Mouse (Mus musculus): ENCODE measurements around the gene Ugt1a5.

Gene Ugt1a5

GRCm38 (mm10) chr1:88261706-88262105 lies 95.9 kb downstream of the Ugt1a5 start:
- ATAC-seq (ENCODE audit: low TSS enrichment), result no peak

DNA sequence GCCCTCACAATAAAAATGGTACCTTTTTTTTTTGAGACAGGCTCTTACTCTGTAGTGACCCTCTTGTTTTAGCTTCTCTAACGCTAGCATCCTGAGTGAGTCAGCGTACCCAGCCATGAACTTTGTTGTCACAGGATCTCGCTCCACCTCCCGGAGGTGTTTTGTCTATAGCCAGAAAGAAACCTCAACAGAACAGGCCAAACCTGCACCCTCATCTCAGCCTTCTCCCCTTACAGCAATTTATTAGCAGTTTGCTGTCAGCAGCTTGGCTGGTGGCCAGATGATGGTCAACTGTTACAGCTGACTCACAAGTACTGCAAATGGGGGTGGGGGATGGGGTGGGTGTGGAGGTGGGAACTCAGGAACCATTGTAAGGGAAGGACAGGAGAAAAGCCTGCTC lies 96.4 kb downstream of the Ugt1a5 start:
- no peak for ATAC-seq (ENCODE audit: low TSS enrichment)

DNA sequence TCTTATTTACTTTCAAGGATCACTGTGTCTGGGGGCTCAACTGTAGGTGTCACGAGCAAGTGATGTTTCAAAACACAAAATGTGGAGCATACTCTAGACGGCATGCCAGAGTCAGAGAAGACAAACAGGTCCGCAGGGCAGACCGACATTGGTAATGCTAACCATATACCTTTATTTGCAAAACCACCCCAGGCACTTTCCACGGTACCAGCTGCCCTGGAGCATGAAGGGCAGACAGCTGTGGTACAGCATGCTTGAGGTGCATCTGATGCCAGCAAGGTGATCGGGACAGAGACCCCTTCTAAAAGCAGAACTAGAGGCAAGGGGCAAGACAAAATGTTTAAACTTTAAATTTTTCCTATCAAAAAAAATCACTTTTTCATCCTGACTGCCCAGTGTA lies 97.1 kb downstream of the Ugt1a5 start:
- no peak for ATAC-seq (ENCODE audit: low TSS enrichment)

DNA sequence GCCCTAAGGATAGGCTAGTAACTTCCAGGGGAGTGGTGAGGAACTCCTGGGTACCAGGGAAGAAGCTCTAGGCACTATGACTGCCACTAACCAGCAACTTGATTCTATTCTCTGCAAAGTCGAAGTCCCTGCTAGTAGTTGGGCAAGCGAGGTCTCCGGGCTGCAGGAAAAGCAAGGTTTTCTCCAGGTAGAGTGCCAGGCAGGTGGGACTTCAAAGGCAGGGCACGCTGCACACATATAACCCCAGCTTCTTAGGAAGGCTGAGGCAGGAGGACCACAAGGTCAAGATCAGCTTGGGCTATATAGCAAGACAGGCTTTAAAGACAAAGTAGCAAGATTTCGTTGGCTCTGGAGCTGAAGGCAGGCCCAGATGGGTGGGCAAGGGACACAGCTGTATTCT lies 98.0 kb downstream of the Ugt1a5 start:
- no peak for ATAC-seq (ENCODE audit: low TSS enrichment)

DNA sequence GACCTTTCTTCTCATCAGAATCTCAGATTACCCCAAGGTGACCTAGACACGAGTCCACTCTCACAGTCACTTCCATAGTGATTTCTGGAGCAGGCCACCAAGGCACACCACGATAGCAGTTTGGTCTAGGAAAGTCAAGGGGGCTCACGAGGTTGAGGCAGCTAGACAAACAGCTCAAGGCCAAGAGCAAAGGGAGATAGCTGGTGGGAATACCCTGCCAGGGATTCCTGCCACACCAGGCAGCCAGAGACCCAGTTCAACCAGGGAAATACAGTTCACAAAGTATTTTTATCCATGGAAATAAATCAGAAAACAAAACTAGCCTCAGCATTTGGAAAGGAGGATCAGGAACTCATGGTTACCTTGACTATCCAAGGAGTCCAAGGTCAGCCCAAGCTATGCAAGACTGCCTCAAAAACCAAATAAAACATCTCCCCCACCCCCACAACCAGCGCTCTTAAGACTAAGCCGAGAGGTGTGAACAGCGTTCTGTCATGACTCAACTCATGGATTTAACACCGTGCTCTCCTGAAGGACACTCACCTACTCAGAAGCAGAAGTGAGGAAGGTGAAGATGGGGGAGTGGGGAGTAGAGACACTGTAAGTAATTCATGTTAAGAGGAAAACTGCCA lies 98.5 kb downstream of the Ugt1a5 start:
- no peak for ATAC-seq (ENCODE audit: low TSS enrichment)

GRCm38 (mm10) chr1:88264869-88265240 lies 99.0 kb downstream of the Ugt1a5 start:
- no peak for ATAC-seq (ENCODE audit: low TSS enrichment)

GRCm38 (mm10) chr1:88266123-88266522 lies 100.3 kb downstream of the Ugt1a5 start:
- ATAC-seq (ENCODE audit: low TSS enrichment), result no peak

- no peak for ATAC-seq (ENCODE audit: low TSS enrichment)
Measured at GRCm38 (mm10) chr1:88267489-88267888, 101.7 kb downstream of the Ugt1a5 start.

- no peak for ATAC-seq (ENCODE audit: low TSS enrichment)
Measured at GRCm38 (mm10) chr1:88268070-88268469, 102.3 kb downstream of the Ugt1a5 start.
